ENCODE assay signal across 14 mouse cellular contexts in genomic region chr4:63782970-63783613, GRCm38 (mm10). TPM values are rescaled to one million over a fixed set of nuclear protein-coding genes. Genes with fewer than 3 reads are reported as not detected.
A peak's percentile ranks its signal among the peaks of the same experiment; 100 is the strongest.
DNase-seq lines count a peak whose midpoint lies in the region; ATAC-seq and TF ChIP-seq lines count a peak whose summit lies in the region.
"Had no signal": no experiment of that assay in that cellular context is flagged by ENCODE, and none has a peak within 500 bp of the region (broad histone marks: within the 10 kb centered on the region; RNA-seq: fewer than 3 reads in every experiment).

No protein-coding gene starts in this region.

- H3K9ac ChIP-seq in hindbrain, embryonic 14.5 days, result no peak overlapping the region
- H3K9ac ChIP-seq in hindbrain, embryonic 11.5 days (ENCODE audit: low read depth, low read length), result no peak overlapping the region
- H3K9ac ChIP-seq in midbrain, embryonic 14.5 days (replicated peaks; ENCODE audit: low read length), result no peak overlapping the region
- no peak overlapping the region for H3K9ac ChIP-seq in midbrain, embryonic 11.5 days (ENCODE audit: low read length)
- no peak overlapping the region for H3K9ac ChIP-seq in intestine, postnatal 0 days (ENCODE audit: low read depth, low read length)
- H3K9ac ChIP-seq in midbrain, postnatal 0 days (replicated peaks; ENCODE audit: low read length, poor library complexity, severe bottlenecking), result no peak overlapping the region
- H3K9ac ChIP-seq: embryonic facial prominence, embryonic 15.5 days had no signal

- WGBS in hindbrain, embryonic 14.5 days, result 78% methylated on average over 7 of the region's 7 CpGs
- WGBS in hindbrain, embryonic 11.5 days, result 85% methylated on average over 7 of the region's 7 CpGs
- WGBS in midbrain, embryonic 14.5 days, result 82% methylated on average over 7 of the region's 7 CpGs
- 83% methylated on average over 7 of the region's 7 CpGs for WGBS in midbrain, embryonic 11.5 days
- 76% methylated on average over 7 of the region's 7 CpGs for WGBS in intestine, postnatal 0 days
- WGBS in midbrain, postnatal 0 days, result 72% methylated on average over 7 of the region's 7 CpGs

- H3K27me3 ChIP-seq in hindbrain, embryonic 14.5 days (ENCODE audit: control insufficient read depth, insufficient read depth, low read length), result no peaks in the 10 kb centered on the region
- no peaks in the 10 kb centered on the region for H3K27me3 ChIP-seq in hindbrain, embryonic 11.5 days (ENCODE audit: control insufficient read depth, insufficient read depth, low read length)
- H3K27me3 ChIP-seq in midbrain, embryonic 14.5 days (ENCODE audit: control insufficient read depth, insufficient read depth, low read length), result no peaks in the 10 kb centered on the region
- no peaks in the 10 kb centered on the region for H3K27me3 ChIP-seq in midbrain, embryonic 11.5 days (ENCODE audit: control insufficient read depth, insufficient read depth, low read length)
- no peaks in the 10 kb centered on the region for H3K27me3 ChIP-seq in intestine, postnatal 0 days (replicated peaks; ENCODE audit: control insufficient read depth, insufficient read depth, low read length)
- no peaks in the 10 kb centered on the region for H3K27me3 ChIP-seq in midbrain, postnatal 0 days (ENCODE audit: insufficient read depth, low read length)
- H3K27me3 ChIP-seq: embryonic facial prominence, embryonic 15.5 days had no signal

- TF ChIP-seq CTCF in intestine, postnatal 0 days (IDR thresholded peaks at IDR 0.05; ENCODE audit: low read depth), result peak; percentile 57
- peak; percentile 64 for TF ChIP-seq CTCF in midbrain, postnatal 0 days (IDR thresholded peaks at IDR 0.05)

- H3K27ac ChIP-seq in hindbrain, embryonic 14.5 days, result no peak overlapping the region
- H3K27ac ChIP-seq in hindbrain, embryonic 11.5 days (ENCODE audit: low read depth, low read length), result no peak overlapping the region
- no peak overlapping the region for H3K27ac ChIP-seq in midbrain, embryonic 14.5 days (replicated peaks; ENCODE audit: low read depth, low read length)
- no peak overlapping the region for H3K27ac ChIP-seq in midbrain, embryonic 11.5 days (ENCODE audit: low read depth, low read length)
- H3K27ac ChIP-seq in intestine, postnatal 0 days (ENCODE audit: low read depth, low read length), result no peak overlapping the region
- H3K27ac ChIP-seq in midbrain, postnatal 0 days (ENCODE audit: low read depth, low read length), result no peak overlapping the region
- H3K27ac ChIP-seq: embryonic facial prominence, embryonic 15.5 days had no signal

- DNase-seq in hindbrain, embryonic 14.5 days (ENCODE audit: low spot score), result peak; percentile 32
- no peak for DNase-seq in hindbrain, embryonic 11.5 days (ENCODE audit: low spot score)
- DNase-seq in midbrain, embryonic 14.5 days, result peak; percentile 37
- no peak for DNase-seq in midbrain, embryonic 11.5 days (ENCODE audit: low spot score, missing footprints)
- peak; percentile 43 for DNase-seq in midbrain, postnatal 0 days (ENCODE audit: low spot score)
- DNase-seq in frontal cortex, postnatal 10 days (ENCODE audit: low spot score in 2 of 2), result no peak
- DNase-seq in urinary bladder, postnatal 36 days (ENCODE audit: low spot score in 2 of 2), result no peak
- DNase-seq: cerebellum, adult 2 months; thymus, adult 2 months had no signal

- H3K4me1 ChIP-seq in hindbrain, embryonic 14.5 days (replicated peaks; ENCODE audit: control insufficient read depth, insufficient read depth, low read length), result no peaks in the 10 kb centered on the region
- no peaks in the 10 kb centered on the region for H3K4me1 ChIP-seq in hindbrain, embryonic 11.5 days (replicated peaks; ENCODE audit: control insufficient read depth, insufficient read depth, low read length)
- H3K4me1 ChIP-seq in midbrain, embryonic 14.5 days (ENCODE audit: control insufficient read depth, insufficient read depth, low read length), result no peaks in the 10 kb centered on the region
- no peaks in the 10 kb centered on the region for H3K4me1 ChIP-seq in midbrain, embryonic 11.5 days (ENCODE audit: control insufficient read depth, insufficient read depth, low read length)
- no peaks in the 10 kb centered on the region for H3K4me1 ChIP-seq in intestine, postnatal 0 days (replicated peaks; ENCODE audit: control insufficient read depth, insufficient read depth, low read length)
- H3K4me1 ChIP-seq in midbrain, postnatal 0 days (ENCODE audit: insufficient read depth, low read length), result no peaks in the 10 kb centered on the region
- H3K4me1 ChIP-seq: embryonic facial prominence, embryonic 15.5 days had no signal

- no peaks in the 10 kb centered on the region for H3K9me3 ChIP-seq in hindbrain, embryonic 14.5 days (ENCODE audit: control insufficient read depth, low read length)
- H3K9me3 ChIP-seq in hindbrain, embryonic 11.5 days (ENCODE audit: control insufficient read depth, low read length), result no peaks in the 10 kb centered on the region
- no peaks in the 10 kb centered on the region for H3K9me3 ChIP-seq in midbrain, embryonic 14.5 days (ENCODE audit: control insufficient read depth, low read length)
- no peaks in the 10 kb centered on the region for H3K9me3 ChIP-seq in midbrain, embryonic 11.5 days (ENCODE audit: control insufficient read depth, low read length)
- no peaks in the 10 kb centered on the region for H3K9me3 ChIP-seq in intestine, postnatal 0 days (ENCODE audit: control insufficient read depth)
- no peaks in the 10 kb centered on the region for H3K9me3 ChIP-seq in midbrain, postnatal 0 days (ENCODE audit: low read length)
- H3K9me3 ChIP-seq: embryonic facial prominence, embryonic 15.5 days had no signal

- H3K4me2 ChIP-seq in hindbrain, embryonic 14.5 days (replicated peaks), result no peak overlapping the region
- no peak overlapping the region for H3K4me2 ChIP-seq in hindbrain, embryonic 11.5 days (replicated peaks; ENCODE audit: low read depth, low read length)
- no peak overlapping the region for H3K4me2 ChIP-seq in midbrain, embryonic 14.5 days (ENCODE audit: low read length)
- H3K4me2 ChIP-seq in midbrain, embryonic 11.5 days, result no peak overlapping the region
- H3K4me2 ChIP-seq in intestine, postnatal 0 days (replicated peaks; ENCODE audit: low read depth), result no peak overlapping the region
- no peak overlapping the region for H3K4me2 ChIP-seq in midbrain, postnatal 0 days (ENCODE audit: low read depth, low read length, poor library complexity, severe bottlenecking)
- H3K4me2 ChIP-seq: embryonic facial prominence, embryonic 15.5 days had no signal

- no peak overlapping the region for H3K4me3 ChIP-seq in hindbrain, embryonic 14.5 days (replicated peaks; ENCODE audit: low read length)
- H3K4me3 ChIP-seq in hindbrain, embryonic 11.5 days (ENCODE audit: low read depth, low read length), result no peak overlapping the region
- H3K4me3 ChIP-seq in midbrain, embryonic 14.5 days (replicated peaks; ENCODE audit: low read depth, low read length), result no peak overlapping the region
- H3K4me3 ChIP-seq in midbrain, embryonic 11.5 days (ENCODE audit: low read depth, low read length), result no peak overlapping the region
- no peak overlapping the region for H3K4me3 ChIP-seq in intestine, postnatal 0 days (ENCODE audit: low read depth, low read length)
- no peak overlapping the region for H3K4me3 ChIP-seq in midbrain, postnatal 0 days (ENCODE audit: low read depth, low read length)
- H3K4me3 ChIP-seq: embryonic facial prominence, embryonic 15.5 days had no signal

- no peak for ATAC-seq in hindbrain, embryonic 14.5 days (ENCODE audit: low FRiP score)
- ATAC-seq in hindbrain, embryonic 11.5 days (ENCODE audit: low FRiP score), result no peak
- no peak for ATAC-seq in midbrain, embryonic 14.5 days (ENCODE audit: low FRiP score, low TSS enrichment)
- no peak for ATAC-seq in midbrain, embryonic 11.5 days (ENCODE audit: low FRiP score)
- no peak for ATAC-seq in intestine, postnatal 0 days
- ATAC-seq in midbrain, postnatal 0 days (ENCODE audit: low FRiP score), result peak; percentile 34; the same call in 1 of the 2 replicates

- no peaks in the 10 kb centered on the region for H3K36me3 ChIP-seq in hindbrain, embryonic 14.5 days (replicated peaks; ENCODE audit: control insufficient read depth, insufficient read depth)
- no peaks in the 10 kb centered on the region for H3K36me3 ChIP-seq in hindbrain, embryonic 11.5 days (ENCODE audit: control insufficient read depth, insufficient read depth, low read length)
- H3K36me3 ChIP-seq in midbrain, embryonic 14.5 days (ENCODE audit: control insufficient read depth, insufficient read depth, low read length), result no peaks in the 10 kb centered on the region
- H3K36me3 ChIP-seq in midbrain, embryonic 11.5 days (ENCODE audit: control insufficient read depth, insufficient read depth, low read length), result no peaks in the 10 kb centered on the region
- no peaks in the 10 kb centered on the region for H3K36me3 ChIP-seq in intestine, postnatal 0 days (ENCODE audit: control insufficient read depth, insufficient read depth)
- no peaks in the 10 kb centered on the region for H3K36me3 ChIP-seq in midbrain, postnatal 0 days (ENCODE audit: insufficient read depth, low read length)
- H3K36me3 ChIP-seq: embryonic facial prominence, embryonic 15.5 days had no signal

RNA-seq across cellular contexts. Expression of gene Tnfsf15, which starts 38.2 kb away (rescaled TPM):
- polyA plus RNA-seq in hindbrain, embryonic 14.5 days (2014; fragmentation: Nextera tagmentation; extraction: Ambion mirVana), result not detected in 2 replicates
- 0.06 and 0.25 TPM in 2 replicates for polyA plus RNA-seq in hindbrain, embryonic 11.5 days (2014; fragmentation: Nextera tagmentation; extraction: Ambion mirVana)
- polyA plus RNA-seq in midbrain, embryonic 14.5 days (2014; fragmentation: Nextera tagmentation; extraction: Ambion mirVana), result not detected in 2 replicates
- polyA plus RNA-seq in midbrain, embryonic 11.5 days (2014; fragmentation: Nextera tagmentation; extraction: Ambion mirVana), result 0.07 TPM in 1 of 2 replicates, not detected in the other
- polyA plus RNA-seq in intestine, postnatal 0 days (2015; fragmentation: Nextera tagmentation; extraction: Ambion mirVana), result 0.07 and 0.09 TPM in 2 replicates
- total RNA-seq in midbrain, postnatal 0 days (2014; rRNA removed), result not detected in 2 replicates
- polyA plus RNA-seq in midbrain, postnatal 0 days (2015; fragmentation: Nextera tagmentation; extraction: Ambion mirVana), result not detected in 2 replicates
- total RNA-seq: heart, adult 18-20 months; megakaryocyte-erythroid progenitor cell, adult 5-6 weeks had no signal
- polyA plus RNA-seq: limb, embryonic 11.5 days had no signal

Comparison
In these comparisons a context has a peak if more than half of its experiments do, and no peak if none do; other contexts are left out.
1. DNase-seq: peak in hindbrain, embryonic 14.5 days (single experiment), midbrain, embryonic 14.5 days (single experiment) and midbrain, postnatal 0 days (single experiment); none in hindbrain, embryonic 11.5 days (single experiment), midbrain, embryonic 11.5 days (single experiment), frontal cortex, postnatal 10 days (0 of 2) and urinary bladder, postnatal 36 days (0 of 2).